Mouse (Mus musculus) hindbrain, embryonic 16.5 days (tissue): ENCODE measurements around the gene Scyl1. TPM values are rescaled to one million over a fixed set of nuclear protein-coding genes. Genes with fewer than 3 reads are reported as not detected.

Experiments
- ATAC-seq: fragments of 200-750 bp; cut with Nextera tagmentation; 2 replicates; pipeline ENCODE4 v1.8.0; 2017; ENCODE audit warnings: moderate TSS enrichment, moderate library complexity
- H3K27ac ChIP-seq: fragments of 300-500 bp; sonication (generic); 2 replicates; pipeline ENCODE4 v1.5.1; 2014; ENCODE audit warnings: low read depth, mild to moderate bottlenecking, control low read depth, low read length, moderate library complexity
- H3K27me3 ChIP-seq: fragments of 300-500 bp; sonication (generic); replicated peaks from 2 replicates; pipeline ENCODE4 v1.6.1; 2014; ENCODE audit warnings: low read length; ENCODE audit not compliant: control insufficient read depth, insufficient read depth
- H3K36me3 ChIP-seq: fragments of 300-500 bp; sonication (generic); 2 replicates; pipeline ENCODE4 v1.6.1; 2014; ENCODE audit warnings: mild to moderate bottlenecking, low read length, moderate library complexity, mixed read lengths; ENCODE audit not compliant: control insufficient read depth, insufficient read depth
- H3K4me1 ChIP-seq: fragments of 300-500 bp; sonication (generic); 2 replicates; pipeline ENCODE4 v1.6.1; 2014; ENCODE audit warnings: low read depth, low read length; ENCODE audit not compliant: control insufficient read depth, insufficient read depth
- H3K4me2 ChIP-seq: fragments of 300-500 bp; sonication (generic); 2 replicates; pipeline ENCODE4 v1.6.1; 2014; ENCODE audit warnings: mild to moderate bottlenecking, low read length, control low read depth, moderate library complexity
- H3K4me3 ChIP-seq: fragments of 300-500 bp; sonication (generic); 2 replicates; pipeline ENCODE4 v1.5.1; 2014; ENCODE audit warnings: mild to moderate bottlenecking, low read length, control low read depth, moderate library complexity
- H3K9ac ChIP-seq: fragments of 300-500 bp; sonication (generic); 2 replicates; pipeline ENCODE4 v1.6.1; 2014; ENCODE audit warnings: low read depth, mild to moderate bottlenecking, control low read depth, low read length, moderate library complexity
- H3K9me3 ChIP-seq: fragments of 300-500 bp; sonication (generic); 2 replicates; pipeline ENCODE4 v1.6.1; 2014; ENCODE audit warnings: mild to moderate bottlenecking, low read length, moderate library complexity; ENCODE audit not compliant: control insufficient read depth
- WGBS: fragments of 180-500 bp; shearing (Covaris S2); extraction: QIAGEN DNeasy Blood & Tissue Kit; methylation state at CpG from one replicate; pipeline ENCODE4 v1.1.7; 2014; 5-methylcytosine and 5-hydroxymethylcytosine counted together
- polyA plus RNA-seq: library from polyadenylated mRNA; unstranded; fragments of >200 nt; fragmentation: Nextera tagmentation; extraction: Ambion mirVana; gene quantifications from 2 replicates; pipeline ENCODE4 v1.2.1, GENCODE M21; 2015

The Scyl1 gene
- polyA plus RNA-seq, 1 experiment from 2014 or later, result 83.2 TPM

DNA sequence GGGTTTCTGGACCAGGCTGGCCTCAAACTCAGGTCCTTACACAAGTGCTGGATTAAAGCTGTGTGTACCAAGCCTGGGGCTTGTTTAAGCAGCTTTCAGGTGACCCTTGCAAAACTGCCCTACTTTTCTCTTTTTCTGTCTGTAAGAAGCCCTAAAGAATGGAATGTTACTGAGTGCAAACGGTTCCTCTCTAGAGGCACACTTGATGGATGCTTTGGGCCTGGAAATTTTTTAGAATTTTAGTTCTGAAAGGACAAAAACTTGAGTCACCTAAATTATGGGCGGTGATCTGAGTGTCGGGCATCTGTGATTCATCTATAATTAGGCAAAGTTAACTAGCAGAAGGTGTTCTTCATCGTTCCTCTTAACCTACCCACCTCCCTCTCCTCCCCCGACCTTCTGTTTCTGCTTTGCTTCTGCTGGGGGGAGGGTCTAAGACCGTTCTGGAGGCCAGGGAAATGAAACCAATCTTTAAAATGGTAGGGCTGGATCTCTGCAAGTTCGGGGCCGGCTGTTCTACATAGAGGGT is 33.2 kb upstream of the Scyl1 start:
- WGBS, result 33% methylated on average over 8 of the region's 8 CpGs
- no peaks in the 10 kb centered on the region for H3K36me3 ChIP-seq
- H3K27ac ChIP-seq, result peak overlapping the region; percentile 99
- H3K4me2 ChIP-seq, result peak overlapping the region; percentile 88
- H3K9me3 ChIP-seq, result no peaks in the 10 kb centered on the region
- peaks cover 24% of the 10 kb centered on the region for H3K4me1 ChIP-seq
- H3K4me3 ChIP-seq, result no peak overlapping the region; the same call in 1 of the 2 replicates
- no peak for ATAC-seq
- peak overlapping the region; percentile 72 for H3K9ac ChIP-seq
- no peaks in the 10 kb centered on the region for H3K27me3 ChIP-seq

DNA sequence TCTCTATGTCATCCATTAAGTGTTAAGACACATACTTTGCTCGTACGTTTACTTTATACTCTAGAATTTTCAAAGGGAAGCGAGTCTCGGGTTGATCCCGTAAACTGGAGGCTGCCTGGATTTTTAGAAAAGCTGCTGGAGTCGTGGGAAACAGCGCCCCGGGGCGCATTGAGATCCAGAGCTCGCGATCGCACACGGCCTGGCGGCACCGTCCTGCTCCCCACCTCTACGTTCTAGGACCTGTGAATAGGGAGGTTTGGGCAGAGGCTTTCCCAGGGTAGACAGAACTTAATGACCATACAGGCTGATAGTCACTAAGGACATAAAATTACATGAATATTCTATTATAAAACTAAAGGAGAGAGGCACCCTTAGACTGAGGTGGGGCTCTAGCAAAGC is 32.7 kb upstream of the Scyl1 start:
- Histone ChIP-seq H3K4me1 (peaks cover 23% of the 10 kb centered on the region), H3K4me3 (peak overlapping the region; percentile 28), H3K9ac (peak overlapping the region; percentile 72), H3K27me3 (no peaks in the 10 kb centered on the region), H3K9me3 (no peaks in the 10 kb centered on the region), H3K36me3 (no peaks in the 10 kb centered on the region), H3K4me2 (peak overlapping the region; percentile 88), H3K27ac (peak overlapping the region; percentile 99)
- WGBS, result under 1% methylated on average over 16 of the region's 16 CpGs
- ATAC-seq, result peak; percentile 8

DNA sequence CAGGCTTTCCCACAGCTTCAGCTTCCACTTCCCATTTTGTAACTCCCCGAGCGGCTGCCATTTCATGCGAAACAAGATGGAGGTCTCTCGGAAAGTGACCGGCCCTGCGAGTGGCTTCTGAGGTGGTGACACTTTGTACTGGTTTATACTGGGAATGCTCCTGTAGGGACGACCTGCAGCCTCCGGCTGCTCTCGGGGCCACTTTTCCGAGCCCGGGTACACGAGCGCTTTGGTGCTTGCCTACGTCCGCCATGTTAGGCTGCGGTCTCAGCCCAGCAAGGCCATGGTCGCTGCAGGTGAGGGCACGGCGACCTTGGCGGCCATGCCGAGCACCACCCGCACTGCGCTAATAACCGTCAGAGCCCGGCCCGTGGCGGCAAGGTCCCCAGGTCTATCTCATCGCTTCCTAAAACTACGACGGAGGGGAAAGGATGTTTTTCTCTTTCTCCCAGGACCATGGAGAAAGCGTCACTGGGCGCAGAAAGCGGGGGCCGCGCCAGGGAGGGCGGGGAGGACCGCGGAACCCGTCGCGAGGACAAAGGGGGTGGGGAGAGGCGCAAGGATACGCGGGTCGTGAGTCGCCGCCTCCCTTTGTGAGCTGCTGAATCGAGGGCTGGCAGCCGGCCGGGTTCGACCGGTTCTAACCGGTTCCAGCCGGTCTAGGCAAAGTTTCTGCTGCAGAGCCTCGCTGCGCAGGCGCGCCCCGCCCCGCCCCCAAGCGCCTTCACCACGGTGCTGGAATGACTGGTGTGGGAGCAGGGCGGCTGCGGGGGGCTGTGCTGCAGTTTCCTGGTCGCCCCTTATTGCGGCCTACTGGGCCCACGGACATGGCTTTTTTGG is 32.0 kb upstream of the Scyl1 start:
- H3K9me3 ChIP-seq, result no peaks in the 10 kb centered on the region
- peaks cover 3% of the 10 kb centered on the region; the same call in 1 of the 2 replicates for H3K36me3 ChIP-seq
- peak overlapping the region; percentile 82 for H3K9ac ChIP-seq
- under 1% methylated on average over 67 of the region's 67 CpGs for WGBS
- H3K4me3 ChIP-seq, result peak overlapping the region; percentile 48
- H3K4me1 ChIP-seq, result peaks cover 23% of the 10 kb centered on the region
- H3K27ac ChIP-seq, result peak overlapping the region; percentile 100
- ATAC-seq, result peak; percentile 98
- no peaks in the 10 kb centered on the region for H3K27me3 ChIP-seq
- H3K4me2 ChIP-seq, result peak overlapping the region; percentile 88

DNA sequence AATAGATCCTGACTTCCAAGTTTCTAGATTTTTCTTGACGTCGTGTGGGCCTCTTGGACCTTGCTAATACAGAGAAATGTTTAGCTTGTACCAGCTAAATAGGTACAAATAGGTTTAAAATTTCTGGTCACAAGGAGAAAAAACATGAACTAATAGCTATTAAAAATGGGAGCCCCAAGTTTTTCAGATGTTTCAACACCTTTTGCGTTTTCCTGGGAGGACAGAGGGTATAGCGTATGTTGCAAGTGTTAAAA is 31.5 kb upstream of the Scyl1 start:
- no peak for ATAC-seq
- under 1% methylated on average over 4 of the region's 4 CpGs for WGBS
- H3K9me3 ChIP-seq, result no peaks in the 10 kb centered on the region
- H3K9ac ChIP-seq, result peak overlapping the region; percentile 82
- H3K4me1 ChIP-seq, result peaks cover 23% of the 10 kb centered on the region
- H3K27me3 ChIP-seq, result no peaks in the 10 kb centered on the region
- H3K36me3 ChIP-seq, result peaks cover 6% of the 10 kb centered on the region
- peak overlapping the region; percentile 100 for H3K27ac ChIP-seq
- H3K4me3 ChIP-seq, result peak overlapping the region; percentile 48
- H3K4me2 ChIP-seq, result peak overlapping the region; percentile 88

DNA sequence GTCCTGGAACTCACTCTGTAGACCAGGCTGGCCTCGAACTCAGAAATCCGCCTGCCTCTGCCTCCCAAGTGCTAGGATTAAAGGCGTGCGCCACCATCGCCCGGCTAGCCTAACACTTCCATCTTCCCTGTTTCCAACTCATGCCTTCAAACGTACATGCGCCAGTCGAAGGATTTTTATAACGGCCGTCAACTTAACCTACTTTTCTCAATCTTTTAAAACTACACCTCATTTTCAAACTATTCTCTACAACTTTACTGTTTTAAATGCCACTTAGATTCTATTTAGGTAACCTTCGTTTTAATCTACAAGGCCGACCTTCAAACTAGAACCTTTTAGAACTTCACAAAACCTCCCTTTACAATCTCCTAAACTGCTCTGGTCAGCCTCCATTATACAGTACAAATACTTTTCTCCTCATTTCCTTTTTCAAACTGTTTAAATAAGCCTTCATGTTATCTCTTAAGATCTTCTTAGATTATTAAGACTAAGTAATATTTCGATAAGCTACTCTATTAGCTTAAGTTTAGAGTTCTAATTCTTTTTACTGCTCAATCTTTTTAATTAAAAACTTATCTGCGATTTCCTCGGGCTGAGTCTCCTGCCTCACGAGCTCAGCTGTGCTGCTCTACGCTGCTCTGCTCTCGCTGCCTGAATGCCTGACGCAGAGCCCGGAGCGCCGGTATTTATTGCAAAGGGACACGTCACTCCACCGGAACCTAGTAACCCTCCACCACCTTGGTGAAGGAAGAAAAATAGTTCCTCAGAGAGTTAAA is 31.0 kb upstream of the Scyl1 start:
- peak overlapping the region; percentile 96 for H3K9ac ChIP-seq
- peak overlapping the region; percentile 97 for H3K4me3 ChIP-seq
- under 1% methylated on average over 25 of the region's 25 CpGs for WGBS
- ATAC-seq, result no peak
- H3K36me3 ChIP-seq, result peaks cover 9% of the 10 kb centered on the region
- peak overlapping the region; percentile 100 for H3K27ac ChIP-seq
- H3K9me3 ChIP-seq, result no peaks in the 10 kb centered on the region
- H3K4me1 ChIP-seq, result peaks cover 23% of the 10 kb centered on the region
- no peaks in the 10 kb centered on the region for H3K27me3 ChIP-seq
- peak overlapping the region; percentile 98 for H3K4me2 ChIP-seq

DNA sequence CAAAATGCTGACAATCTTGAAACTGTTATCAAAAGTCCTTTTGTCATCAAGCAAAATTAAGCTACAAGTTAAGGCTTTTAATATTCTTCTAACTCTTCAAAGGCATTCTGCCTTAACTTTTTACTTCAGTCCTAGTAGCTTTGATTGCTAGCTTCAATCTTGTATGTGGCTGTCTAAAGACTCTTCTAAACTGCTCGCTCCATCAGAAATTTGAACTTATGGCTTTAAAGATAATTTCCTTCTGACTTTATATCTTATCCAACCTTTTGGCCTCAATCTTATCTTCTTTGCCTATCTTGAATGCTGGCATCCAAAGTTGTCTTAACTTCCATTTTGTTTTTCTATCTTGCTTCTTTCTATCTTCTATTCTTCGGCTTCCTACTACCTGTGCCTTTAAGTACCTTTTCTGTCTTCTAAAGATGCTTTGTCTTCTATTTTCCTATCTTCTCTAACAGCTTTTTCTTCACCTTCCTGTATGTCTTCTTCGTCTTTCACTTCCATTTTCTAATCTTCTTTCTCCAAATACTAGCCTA is 30.3 kb upstream of the Scyl1 start:
- Histone ChIP-seq H3K4me3 (peak overlapping the region; percentile 97), H3K9ac (peak overlapping the region; percentile 96), H3K27me3 (no peaks in the 10 kb centered on the region), H3K36me3 (peaks cover 14% of the 10 kb centered on the region), H3K4me1 (peaks cover 26% of the 10 kb centered on the region), H3K9me3 (no peaks in the 10 kb centered on the region), H3K4me2 (peak overlapping the region; percentile 98), H3K27ac (peak overlapping the region; percentile 86)
- 2% methylated on average over 3 of the region's 3 CpGs for WGBS
- ATAC-seq, result no peak

DNA sequence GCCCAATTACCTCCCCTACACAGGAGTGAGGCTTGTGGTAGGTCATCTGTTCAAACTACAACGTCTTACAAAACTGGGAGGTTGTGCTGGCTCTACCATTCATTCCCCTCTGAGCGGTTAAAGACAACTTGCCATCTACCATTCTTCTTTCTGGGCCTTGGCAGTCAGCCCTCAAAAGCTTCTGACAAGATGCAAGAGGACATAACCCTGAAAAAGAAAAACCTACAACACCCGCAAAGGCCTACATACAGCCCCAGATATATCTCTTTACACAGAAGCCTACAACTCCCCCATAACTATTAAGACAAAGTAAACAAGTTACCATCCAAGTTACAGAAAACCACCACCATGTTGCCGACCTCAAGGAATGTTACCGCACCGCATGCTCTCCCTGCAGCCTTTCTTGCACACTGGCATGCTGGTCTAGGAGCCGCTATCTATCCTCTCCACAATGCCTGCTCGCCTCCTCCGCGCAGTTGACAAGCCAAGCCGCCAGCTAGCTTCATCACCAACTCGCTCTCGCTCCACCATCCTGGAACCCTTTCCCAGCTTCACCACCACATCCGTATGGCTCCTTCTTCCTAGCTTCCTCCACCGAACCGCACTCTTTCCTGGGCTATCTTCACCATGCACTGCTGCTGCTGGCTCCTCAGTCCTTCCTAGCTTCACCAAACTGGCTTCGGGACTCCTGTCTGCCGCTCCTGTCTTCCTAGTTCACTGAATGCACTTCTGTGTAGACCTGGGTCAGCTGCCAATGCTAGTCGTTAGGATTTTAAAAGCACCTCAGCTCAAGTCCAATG is 29.6 kb upstream of the Scyl1 start:
- Histone ChIP-seq H3K4me3 (peak overlapping the region; percentile 97), H3K27ac (peak overlapping the region; percentile 86), H3K9ac (peak overlapping the region; percentile 96), H3K4me2 (peak overlapping the region; percentile 98), H3K4me1 (peaks cover 26% of the 10 kb centered on the region), H3K36me3 (peaks cover 17% of the 10 kb centered on the region), H3K27me3 (no peaks in the 10 kb centered on the region), H3K9me3 (no peaks in the 10 kb centered on the region)
- WGBS, result under 1% methylated on average over 19 of the region's 19 CpGs
- no peak for ATAC-seq

DNA sequence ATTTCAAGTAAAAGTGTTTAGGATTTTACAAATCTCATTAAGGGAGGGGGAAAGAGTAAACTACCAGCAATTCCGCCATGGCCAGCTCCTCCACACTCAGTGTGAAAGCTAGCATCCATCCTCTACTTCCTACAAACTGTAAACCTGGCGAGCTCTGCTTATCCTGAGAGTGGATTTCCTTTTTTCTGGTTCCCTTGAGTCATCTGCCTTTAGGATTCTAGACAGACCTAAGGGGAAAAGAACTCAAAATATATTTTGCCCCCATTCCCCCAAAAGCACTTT is 29.1 kb upstream of the Scyl1 start:
- H3K9me3 ChIP-seq, result no peaks in the 10 kb centered on the region
- peaks cover 19% of the 10 kb centered on the region for H3K36me3 ChIP-seq
- no peaks in the 10 kb centered on the region for H3K27me3 ChIP-seq
- peak overlapping the region; percentile 97 for H3K4me3 ChIP-seq
- H3K4me1 ChIP-seq, result peaks cover 30% of the 10 kb centered on the region
- ATAC-seq, result no peak
- peak overlapping the region; percentile 96 for H3K9ac ChIP-seq
- 2% methylated on average over 2 of the region's 2 CpGs for WGBS
- H3K27ac ChIP-seq, result peak overlapping the region; percentile 86
- peak overlapping the region; percentile 98 for H3K4me2 ChIP-seq
